Mouse (Mus musculus) liver, embryonic 14.5 days (tissue): ENCODE measurements around the gene Anapc2.

Experiments used
- CTCF ChIP-seq: IDR thresholded peaks from 2 replicates; pipeline ENCODE4 v1.5.1; 2016; ENCODE audit warnings: antibody characterized with exemption, low read depth, control low read depth
- EP300 ChIP-seq: IDR thresholded peaks from 2 replicates; pipeline ENCODE4 v1.6.1; 2016; ENCODE audit warnings: antibody characterized with exemption, low read depth

DNA sequence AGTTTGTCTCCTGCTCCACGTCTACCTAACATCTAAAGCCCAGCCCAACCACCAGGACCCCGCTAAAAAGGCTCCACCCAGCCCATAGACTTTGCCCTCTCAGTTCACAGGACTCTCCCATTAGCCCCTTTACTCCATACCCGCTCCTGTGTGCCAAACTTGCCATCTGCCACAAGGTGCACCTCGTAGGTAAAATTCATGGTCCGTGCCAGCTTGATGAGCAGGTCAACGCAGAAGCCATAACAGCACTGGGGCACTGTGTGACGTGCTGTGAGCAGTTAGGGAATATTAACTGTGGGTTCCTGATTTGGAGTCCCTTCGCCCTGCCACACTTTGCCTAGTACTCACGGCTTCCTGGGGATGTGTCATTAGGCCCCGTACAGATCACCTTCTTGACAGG, 25.8 kb downstream of the Anapc2 start:
- TF ChIP-seq CTCF = no peak
- TF ChIP-seq EP300 = no peak
